Mouse (Mus musculus) heart, adult 18-20 months (tissue): ENCODE measurements around the gene Igf2r. TPM values are rescaled to one million over a fixed set of nuclear protein-coding genes. Genes with fewer than 3 reads are reported as not detected.

Source experiments
- DNase-seq, 2 experiments: peaks; one replicate each; pipeline ENCODE4 v3.0.0; 2021 to 2022; ENCODE audit warnings: mixed read lengths in 1 of 2
- total RNA-seq, 2 experiments: library from RNA; stranded (reverse); gene quantifications; 2 replicates each; pipeline ENCODE4 v1.2.3; 2021

Igf2r gene
- total RNA-seq, 2 experiments from 2014 or later, result 111 to 115 TPM

- DNase-seq, result no peak
These were observed 98.3 kb downstream of the Igf2r start for GRCm38 (mm10) chr17:12671029-12671605.

GRCm38 (mm10) chr17:12669363-12669679 lies 100.1 kb downstream of the Igf2r start:
- DNase-seq, result peak in 1 of 2 experiments; percentile 44

GRCm38 (mm10) chr17:12668478-12669362 lies 100.7 kb downstream of the Igf2r start:
- DNase-seq, result no peak

GRCm38 (mm10) chr17:12664156-12664555 lies 105.3 kb downstream of the Igf2r start:
- peak in 1 of 2 experiments; percentile 47 for DNase-seq

- DNase-seq, result peak; percentile 38 to 80
These were observed 108.7 kb downstream of the Igf2r start for GRCm38 (mm10) chr17:12660572-12661260.

DNA sequence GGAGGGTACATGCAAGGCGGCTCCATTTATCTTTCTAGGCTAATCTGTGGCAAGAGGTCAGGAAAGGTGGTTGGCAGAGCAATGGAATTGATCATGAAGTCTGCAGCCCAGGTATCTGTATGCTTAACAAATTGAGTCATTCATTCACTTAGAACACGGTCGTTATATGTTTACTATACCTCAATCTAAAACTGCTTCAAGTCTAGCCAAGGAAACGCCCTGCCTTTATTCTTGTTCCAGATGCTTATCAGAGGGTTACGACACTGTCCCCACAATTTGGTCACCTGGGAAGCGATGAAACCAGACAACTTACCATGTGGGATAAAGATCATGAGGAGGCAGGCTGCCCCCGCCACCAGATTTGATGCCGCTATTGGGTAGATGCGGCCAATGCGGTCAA lies 110.2 kb downstream of the Igf2r start:
- no peak for DNase-seq

DNA sequence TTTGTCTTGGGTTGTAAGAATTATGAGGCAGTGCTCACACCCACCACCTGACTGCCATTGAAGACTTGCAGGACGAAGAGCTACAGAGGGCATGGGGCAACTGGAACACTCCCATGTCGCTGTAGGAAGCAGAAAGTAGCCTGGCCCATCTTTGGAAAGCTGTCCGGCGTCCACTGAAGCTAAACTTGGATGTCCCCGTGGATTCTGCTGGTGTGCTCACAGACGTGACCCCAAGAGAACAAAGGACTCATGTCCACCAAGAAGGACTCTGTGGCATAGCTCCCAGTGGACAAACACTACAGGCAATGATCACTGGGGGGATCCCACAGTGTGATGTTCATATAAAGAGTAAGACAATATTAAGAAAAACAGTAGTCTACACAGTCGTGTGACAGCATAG lies 110.7 kb downstream of the Igf2r start:
- DNase-seq, result no peak

DNA sequence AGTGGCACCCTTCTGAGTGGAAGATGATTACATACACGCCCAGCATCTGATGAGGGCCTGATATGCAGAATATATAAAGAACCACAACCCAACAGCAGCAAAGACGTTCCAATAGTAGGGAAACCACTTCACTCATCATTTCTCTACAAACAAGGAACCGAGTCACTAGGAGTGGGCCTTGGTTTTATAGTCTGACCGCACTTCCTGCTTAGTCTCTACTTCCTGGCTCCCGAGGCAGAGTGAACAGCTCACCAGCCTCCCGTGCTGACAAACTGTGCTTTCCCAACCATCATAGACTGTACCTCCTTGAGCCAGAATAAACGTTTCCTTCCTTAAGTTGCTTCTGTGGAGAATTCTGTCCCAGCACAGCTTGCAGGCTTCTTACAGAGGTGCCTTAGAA lies 113.6 kb downstream of the Igf2r start:
- no peak for DNase-seq

DNA sequence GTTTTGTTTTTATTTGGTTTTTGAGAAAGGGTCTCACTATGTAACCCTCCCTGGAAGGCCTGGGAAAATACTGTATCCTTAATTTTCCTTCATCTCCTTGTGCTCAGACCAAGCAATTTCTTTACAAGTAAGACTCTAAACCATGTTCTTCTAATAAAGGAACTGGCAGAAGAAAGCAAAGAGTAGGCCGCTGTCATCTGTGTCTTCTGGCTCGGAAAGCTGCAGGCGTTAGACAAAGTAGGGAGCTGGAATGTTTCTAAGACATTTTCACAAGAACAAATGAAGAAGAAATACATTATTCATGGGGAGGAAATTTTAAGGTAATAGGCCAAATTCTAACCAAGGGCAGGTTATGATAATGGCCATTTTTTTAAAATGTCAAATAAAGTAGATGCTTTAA lies 115.4 kb downstream of the Igf2r start:
- DNase-seq, result no peak

GRCm38 (mm10) chr17:12652604-12653003 lies 116.9 kb downstream of the Igf2r start:
- peak; percentile 26 to 49 for DNase-seq

DNA sequence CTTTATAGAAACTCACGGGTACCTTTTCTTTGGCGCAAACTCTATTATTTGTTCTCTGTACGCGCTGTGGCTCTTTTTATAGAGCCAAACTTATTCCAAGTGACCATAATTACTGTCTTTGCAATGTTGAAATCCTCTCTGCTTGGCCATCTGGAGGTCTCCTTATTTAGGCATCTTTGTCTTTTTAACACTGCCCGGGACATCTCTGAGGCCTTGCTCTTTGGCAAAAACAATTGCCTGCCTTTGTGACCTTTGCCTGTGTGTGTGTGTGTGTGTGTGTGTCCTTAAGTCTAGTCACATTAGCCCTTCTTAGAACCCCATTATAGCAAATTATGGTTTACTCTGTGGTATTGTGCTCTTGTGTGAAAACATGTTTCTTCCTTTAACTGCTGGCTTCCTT lies 124.0 kb downstream of the Igf2r start:
- no peak for DNase-seq

- DNase-seq, result no peak
These were observed 128.4 kb downstream of the Igf2r start for GRCm38 (mm10) chr17:12641087-12641486.

DNA sequence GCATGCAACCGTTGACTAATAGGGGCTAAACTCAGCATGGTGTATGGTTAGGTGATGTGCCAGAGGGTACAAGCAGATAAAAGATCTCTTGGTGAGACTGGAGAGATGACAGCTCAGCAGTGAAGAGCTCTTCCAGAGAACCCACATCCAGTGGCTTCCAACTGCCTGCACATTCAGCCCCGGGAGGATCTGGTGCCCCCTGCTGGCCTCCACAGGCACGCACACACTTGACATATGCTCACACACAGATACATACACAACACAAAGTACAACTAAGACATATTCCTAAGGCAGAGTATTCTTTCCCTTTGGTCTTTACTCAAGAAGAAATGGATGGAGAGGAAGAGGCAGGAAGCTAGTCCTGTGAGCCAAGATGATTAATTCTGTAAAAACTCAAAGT lies 129.9 kb downstream of the Igf2r start:
- DNase-seq, result no peak

GRCm38 (mm10) chr17:12634814-12635213 lies 134.7 kb downstream of the Igf2r start:
- DNase-seq, result no peak

Other genes starting within 250 kb of the Igf2r start
- gene Slc22a2, start 185.5 kb downstream of the Igf2r start, total RNA-seq, result not detected
- 10 to 100 TPM; 12.1 to 17.8 TPM for gene Slc22a1, start 93.8 kb downstream of the Igf2r start, total RNA-seq
- gene Mas1, start 98.5 kb upstream of the Igf2r start, total RNA-seq, result under 1 TPM; 0.46 to 0.60 TPM
- 1 to 10 TPM; 6.0 to 7.0 TPM for gene Mrgprh, start 106.4 kb upstream of the Igf2r start, total RNA-seq
- under 1 TPM; 0.18 to 0.74 TPM for gene Pnldc1, start 140.6 kb upstream of the Igf2r start, total RNA-seq
- 100 to 1,000 TPM; 191 to 206 TPM for gene Tcp1, start 146.0 kb upstream of the Igf2r start, total RNA-seq
- gene Mrpl18, start 146.7 kb upstream of the Igf2r start, total RNA-seq, result 100 to 1,000 TPM; 163 to 179 TPM
- gene Acat3, start 170.9 kb upstream of the Igf2r start, total RNA-seq, result not detected
- gene Acat2, start 191.1 kb upstream of the Igf2r start, total RNA-seq, result 10 to 100 TPM in 1 of 2 experiments, 1 to 10 TPM in 1; 6.1 to 13.0 TPM
- 10 to 100 TPM; 30.2 to 34.1 TPM for gene Wtap, start 224.5 kb upstream of the Igf2r start, total RNA-seq
- 1,000 to 10,000 TPM; 1,031 to 1,107 TPM for gene Sod2, start 237.2 kb upstream of the Igf2r start, total RNA-seq